Mouse (Mus musculus) cerebellum, postnatal 25 days (tissue): ENCODE measurements around the gene Tap2.
"Not testable (repeated sequence)": the region's sequence is repeated elsewhere in the genome, so short reads cannot be mapped to it uniquely, and the experiment has no call there.

Experiments used
- DNase-seq, 2 experiments: peaks; one replicate each; pipeline ENCODE4 v3.0.0; 2021; ENCODE audit warnings: mixed read lengths in 2 of 2

The Tap2 gene

GRCm38 (mm10) chr17:34217216-34217928 lies 14.0 kb downstream of the Tap2 start:
- no peak for DNase-seq

- DNase-seq: no peak
These were observed 14.7 kb downstream of the Tap2 start for GRCm38 (mm10) chr17:34217986-34218385.

- DNase-seq: peak in 1 of 2 experiments; percentile 11
These were observed 15.3 kb downstream of the Tap2 start for GRCm38 (mm10) chr17:34218675-34219074.

DNA sequence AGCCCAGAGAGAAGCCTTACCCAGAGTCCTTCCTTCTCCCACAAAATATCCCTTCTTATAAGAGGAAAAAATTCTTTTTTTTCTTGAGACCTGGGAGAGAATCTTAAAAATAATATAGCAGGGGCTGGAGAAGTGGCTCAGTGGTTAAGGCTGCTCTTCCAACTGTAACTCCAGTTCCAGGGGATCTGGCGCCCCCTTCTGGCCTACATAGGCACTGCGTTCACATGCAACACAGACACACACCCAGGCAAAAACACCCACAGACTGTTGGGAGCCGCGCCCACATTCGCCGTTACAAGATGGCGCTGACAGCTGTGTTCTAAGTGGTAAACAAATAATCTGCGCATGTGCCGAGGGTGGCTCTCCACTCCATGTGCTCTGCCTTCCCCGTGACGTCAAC lies 15.8 kb downstream of the Tap2 start:
- DNase-seq: peak in 1 of 2 experiments; percentile 40

- not testable (repeated sequence) for DNase-seq
These were observed 16.5 kb downstream of the Tap2 start for GRCm38 (mm10) chr17:34219801-34220200.

DNA sequence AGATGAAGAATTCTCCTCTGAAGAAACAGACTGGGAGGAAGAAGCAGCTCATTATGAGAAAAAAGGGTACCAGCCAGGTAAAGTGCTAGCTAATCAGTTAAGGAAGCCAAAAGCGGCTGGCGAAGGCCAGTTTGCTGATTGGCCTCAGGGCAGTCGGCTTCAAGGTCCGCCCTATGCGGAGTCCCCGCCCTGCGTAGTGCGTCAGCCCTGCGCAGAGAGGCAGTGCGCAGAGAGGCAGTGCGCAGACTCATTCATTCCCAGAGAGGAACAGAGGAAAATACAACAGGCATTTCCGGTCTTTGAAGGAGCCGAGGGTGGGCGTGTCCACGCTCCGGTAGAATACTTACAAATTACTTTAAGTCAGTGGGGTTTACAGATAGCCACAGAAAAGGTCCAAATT lies 17.1 kb downstream of the Tap2 start:
- DNase-seq: not testable (repeated sequence)

- DNase-seq: no peak
These were observed 21.5 kb downstream of the Tap2 start for GRCm38 (mm10) chr17:34224816-34225215.

- no peak for DNase-seq
These were observed 22.1 kb downstream of the Tap2 start for GRCm38 (mm10) chr17:34225426-34225825.

- DNase-seq: not testable (repeated sequence)
These were observed 22.6 kb downstream of the Tap2 start for GRCm38 (mm10) chr17:34225911-34226310.

- DNase-seq: not testable (repeated sequence)
These were observed 27.6 kb downstream of the Tap2 start for GRCm38 (mm10) chr17:34230971-34231370.

DNA sequence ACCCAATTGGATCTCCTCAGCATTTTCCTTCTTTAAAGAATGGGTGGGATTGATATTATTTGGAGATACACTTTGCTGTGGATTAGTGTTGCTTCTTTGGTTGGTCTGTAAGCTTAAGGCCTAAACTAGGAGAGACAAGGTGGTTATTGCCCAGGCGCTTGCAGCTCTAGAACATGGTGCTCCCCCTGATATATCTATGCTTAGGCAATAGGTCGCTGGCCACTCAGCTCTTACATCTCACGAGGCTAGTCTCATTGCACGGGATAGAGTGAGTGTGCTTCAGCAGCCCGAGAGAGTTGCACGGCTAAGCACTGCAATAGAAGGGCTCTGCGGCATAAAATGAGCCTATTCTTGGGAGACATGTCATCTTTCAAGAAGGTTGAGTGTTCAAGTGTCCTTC lies 28.7 kb downstream of the Tap2 start:
- DNase-seq: not testable (repeated sequence)

GRCm38 (mm10) chr17:34234926-34235325 lies 31.6 kb downstream of the Tap2 start:
- DNase-seq: peak; percentile 64 to 75

GRCm38 (mm10) chr17:34236691-34237090 lies 33.4 kb downstream of the Tap2 start:
- no peak for DNase-seq

GRCm38 (mm10) chr17:34237741-34238140 lies 34.4 kb downstream of the Tap2 start:
- DNase-seq: no peak

- DNase-seq: peak in 1 of 2 experiments; percentile 14
These were observed 35.4 kb downstream of the Tap2 start, which contains the start of gene H2-Ob for GRCm38 (mm10) chr17:34238706-34239105. TSS of gene H2-Ob (plus strand) at chr17:34238903.

GRCm38 (mm10) chr17:34239601-34240041 lies 36.3 kb downstream of the Tap2 start:
- DNase-seq: no peak

DNA sequence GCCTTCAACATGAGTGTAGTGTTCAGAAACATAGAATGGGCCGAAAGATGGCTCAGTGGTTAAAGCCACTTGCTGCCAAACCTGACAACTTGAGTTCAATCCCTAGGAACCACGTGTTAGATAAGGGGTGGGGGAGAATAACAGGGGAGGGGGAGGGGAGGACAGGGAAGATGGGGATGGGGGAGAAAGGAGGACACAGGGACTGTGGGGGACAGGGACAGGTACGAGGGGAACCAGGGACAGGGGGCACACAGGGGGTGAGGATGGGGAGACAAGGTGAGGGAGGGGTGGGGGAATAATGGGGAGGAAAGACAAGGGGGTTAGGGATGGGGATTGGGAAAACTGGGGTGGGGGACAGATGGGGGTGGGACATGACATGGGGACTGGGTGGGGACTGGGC lies 37.0 kb downstream of the Tap2 start:
- no peak for DNase-seq

DNA sequence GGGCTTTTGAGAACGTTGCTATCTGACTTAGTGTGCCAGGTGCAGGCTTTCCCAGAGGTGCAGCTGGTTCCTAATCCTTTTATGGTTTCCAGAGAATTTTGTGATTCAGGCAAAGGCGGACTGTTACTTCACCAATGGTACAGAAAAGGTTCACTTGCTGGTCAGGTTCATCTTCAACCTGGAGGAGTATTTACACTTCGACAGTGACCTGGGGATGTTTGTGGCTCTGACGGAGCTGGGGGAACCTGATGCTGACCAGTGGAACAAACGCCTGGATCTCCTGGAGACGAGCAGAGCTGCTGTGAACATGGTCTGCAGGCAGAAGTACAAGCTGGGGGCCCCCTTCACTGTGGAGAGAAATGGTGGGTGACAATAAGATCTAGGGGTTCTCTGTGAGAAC lies 37.6 kb downstream of the Tap2 start:
- DNase-seq: no peak

DNA sequence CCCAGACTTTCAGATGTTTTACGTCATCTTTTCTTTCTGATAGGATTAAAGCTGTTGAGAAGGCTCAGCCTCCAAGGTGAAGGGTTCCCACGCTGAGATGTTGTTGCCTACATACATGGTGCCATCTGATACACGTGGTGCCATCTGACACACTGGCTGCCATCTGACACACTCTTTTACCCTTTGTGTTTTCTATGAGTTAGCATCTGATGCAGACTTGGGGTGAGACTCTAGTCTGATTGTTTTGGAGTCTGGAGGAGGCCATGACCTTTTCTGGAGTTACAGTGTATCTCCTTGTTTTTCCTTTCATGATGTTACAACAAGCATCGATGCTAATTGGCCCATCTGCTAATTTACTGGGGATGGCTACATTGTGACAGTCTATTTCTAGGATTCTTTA lies 41.3 kb downstream of the Tap2 start:
- no peak for DNase-seq

GRCm38 (mm10) chr17:34247047-34247446 lies 43.7 kb downstream of the Tap2 start:
- DNase-seq: no peak

DNA sequence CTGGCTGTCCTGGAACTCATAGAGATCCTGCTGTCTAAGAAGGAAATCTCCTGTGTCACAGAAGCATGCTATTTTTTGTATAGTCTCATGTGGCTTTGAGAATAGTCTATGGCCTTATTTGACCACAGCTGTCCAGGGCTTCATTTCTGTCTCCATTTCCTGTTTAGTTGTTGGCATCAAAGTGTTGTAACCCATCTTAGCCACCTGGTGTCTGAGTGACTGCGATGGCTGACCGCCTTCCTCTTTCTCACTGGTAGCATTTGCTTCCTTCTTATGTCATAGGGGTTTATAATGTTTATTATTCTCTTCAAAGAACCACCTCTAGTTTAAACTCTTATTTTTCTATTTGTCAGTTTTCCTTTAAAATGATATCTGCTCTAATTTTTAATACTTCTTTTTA lies 45.4 kb downstream of the Tap2 start:
- no peak for DNase-seq

DNA sequence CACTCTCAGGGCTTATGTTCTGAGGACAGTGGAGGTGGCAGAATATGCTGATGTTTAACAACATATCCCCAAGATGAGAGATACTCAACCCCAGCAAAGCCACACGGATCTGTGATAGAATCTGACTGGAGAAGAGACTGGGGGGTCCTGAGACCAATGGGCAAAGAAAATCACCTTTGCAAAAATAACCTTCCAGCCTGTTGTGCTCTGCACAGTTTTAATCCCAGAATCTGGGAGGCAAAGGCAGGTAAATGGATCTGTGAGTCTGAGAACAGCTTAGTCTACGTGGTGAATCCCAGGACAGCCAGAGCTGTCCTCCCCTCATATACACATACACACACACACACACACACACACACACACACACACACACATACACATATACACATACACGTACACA lies 46.0 kb downstream of the Tap2 start:
- DNase-seq: no peak

DNA sequence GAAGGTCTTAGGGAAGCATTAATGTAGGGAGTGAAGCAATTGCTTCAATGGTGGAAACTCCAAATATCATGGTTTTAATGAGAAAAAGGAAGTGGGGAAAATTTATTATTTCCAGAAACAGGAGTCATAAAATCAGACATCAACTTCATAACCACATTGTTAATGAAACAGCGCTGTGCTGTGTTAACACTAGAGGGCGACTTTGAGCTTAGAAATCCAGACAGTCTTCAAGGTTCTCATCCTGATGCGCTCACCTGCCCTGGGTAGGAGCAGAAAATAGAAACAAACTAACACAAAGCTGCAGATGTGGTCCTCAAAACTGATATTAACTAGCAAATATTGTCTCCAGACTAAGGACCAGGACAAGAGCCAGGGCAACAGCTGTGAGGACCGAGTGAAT lies 46.6 kb downstream of the Tap2 start:
- DNase-seq: peak; percentile 37 to 60

GRCm38 (mm10) chr17:34251666-34252065 lies 48.3 kb downstream of the Tap2 start:
- no peak for DNase-seq

DNA sequence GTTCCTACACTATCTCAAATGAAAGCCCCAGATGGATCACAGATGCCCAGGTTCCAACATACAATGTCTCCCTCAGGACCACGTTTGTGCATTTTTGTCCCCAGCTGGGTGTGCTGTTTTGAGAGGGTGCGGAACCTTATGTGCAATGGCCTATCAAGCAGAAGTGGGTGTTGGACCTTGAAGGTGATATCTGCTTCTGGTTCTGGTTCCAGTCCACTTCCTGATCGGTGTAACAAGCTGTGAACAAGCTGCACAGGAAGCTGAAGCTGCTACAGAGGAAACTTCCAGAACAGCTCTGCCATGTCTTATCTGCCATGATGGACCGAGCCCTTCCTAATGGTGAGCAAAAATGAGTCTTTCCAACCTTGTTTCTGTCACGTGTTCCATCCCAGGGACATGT lies 53.2 kb downstream of the Tap2 start:
- DNase-seq: no peak
